Mouse (Mus musculus): ENCODE measurements around the gene Slc7a10. TPM values are rescaled to one million over a fixed set of nuclear protein-coding genes. Genes with fewer than 3 reads are reported as not detected.
"Not testable (repeated sequence)": the region's sequence is repeated elsewhere in the genome, so short reads cannot be mapped to it uniquely, and the experiment has no call there.

The Slc7a10 gene
- polyA plus RNA-seq, 1 experiment from 2014 or later, result 2.1 TPM

DNA sequence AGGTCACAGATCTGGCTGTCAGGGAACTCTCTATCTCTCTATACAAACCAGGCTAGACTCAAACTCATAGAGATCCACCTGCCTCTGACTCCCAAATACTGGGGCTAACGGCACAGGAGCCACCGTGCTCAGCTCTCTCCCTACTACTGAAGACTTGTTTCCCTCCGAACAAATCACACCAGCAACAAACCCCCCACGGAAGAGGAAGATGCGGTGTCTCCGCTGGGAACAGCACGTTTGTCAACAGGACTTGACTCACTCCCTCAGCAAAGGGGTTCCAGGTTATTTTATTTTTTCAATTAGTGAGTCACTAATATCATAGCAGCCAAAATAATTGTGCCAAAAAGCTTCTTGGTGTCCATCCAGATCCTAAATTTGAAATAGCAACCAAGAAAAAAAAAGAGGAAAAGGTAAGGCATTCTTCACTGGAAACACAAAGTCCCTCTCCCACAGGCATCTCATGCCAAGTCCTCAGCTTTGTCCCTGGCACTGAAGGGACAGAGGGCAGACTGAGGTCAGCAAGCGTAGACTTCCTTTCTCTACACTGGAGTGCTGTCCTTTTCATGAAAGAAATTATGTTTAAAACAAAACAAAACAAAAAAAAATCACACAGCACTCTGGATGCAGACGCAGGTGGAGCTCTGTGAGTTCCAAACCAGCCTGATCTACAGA lies 34.6 kb downstream of the Slc7a10 start:
- ATAC-seq, result no peak
- Histone ChIP-seq H3K4me3 (ENCODE audit: low read depth, low read length) (no peak overlapping the region), H3K9ac (ENCODE audit: low read length) (no peak overlapping the region), H3K4me2 (ENCODE audit: low read length) (no peak overlapping the region), H3K36me3 (ENCODE audit: control insufficient read depth, insufficient read depth, low read length) (no peaks in the 10 kb centered on the region), H3K27ac (ENCODE audit: low read depth, low read length) (no peak overlapping the region), H3K4me1 (ENCODE audit: control insufficient read depth, insufficient read depth, low read length) (peaks cover 2% of the 10 kb centered on the region; the same call in 1 of the 2 replicates), H3K9me3 (replicated peaks; ENCODE audit: control insufficient read depth, low read length) (no peaks in the 10 kb centered on the region), H3K27me3 (replicated peaks; ENCODE audit: control insufficient read depth, insufficient read depth, low read length) (no peaks in the 10 kb centered on the region)
- DNase-seq (ENCODE audit: low spot score), result no peak
- 82% methylated on average over 9 of the region's 9 CpGs for WGBS

DNA sequence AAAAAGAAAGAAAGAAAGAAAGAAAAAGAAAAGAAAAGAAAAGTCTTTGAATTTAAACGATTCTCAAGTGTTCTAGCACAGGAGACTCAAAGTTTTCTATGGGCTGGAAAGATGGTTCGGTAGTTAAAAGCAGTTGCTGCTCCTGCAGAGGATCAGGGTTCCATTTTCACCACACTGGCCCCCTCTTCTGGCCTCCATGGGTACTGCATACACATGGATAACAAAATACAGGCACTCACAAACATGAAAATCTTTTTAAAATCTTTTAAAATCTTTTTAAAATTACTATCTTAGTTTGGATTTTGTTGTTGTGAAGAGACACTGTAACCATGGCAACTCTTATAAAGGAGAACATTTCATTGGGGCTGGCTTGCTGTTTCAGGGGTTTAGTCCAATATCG lies 44.1 kb downstream of the Slc7a10 start:
- Histone ChIP-seq H3K4me2 (ENCODE audit: low read length) (no peak overlapping the region), H3K9me3 (replicated peaks; ENCODE audit: control insufficient read depth, low read length) (no peaks in the 10 kb centered on the region), H3K27ac (ENCODE audit: low read depth, low read length) (no peak overlapping the region), H3K36me3 (ENCODE audit: control insufficient read depth, insufficient read depth, low read length) (no peaks in the 10 kb centered on the region), H3K27me3 (replicated peaks; ENCODE audit: control insufficient read depth, insufficient read depth, low read length) (no peaks in the 10 kb centered on the region), H3K9ac (ENCODE audit: low read length) (no peak overlapping the region), H3K4me3 (ENCODE audit: low read depth, low read length) (no peak overlapping the region), H3K4me1 (ENCODE audit: control insufficient read depth, insufficient read depth, low read length) (no peaks in the 10 kb centered on the region)
- ATAC-seq (no peak), DNase-seq (ENCODE audit: low spot score) (no peak)
- 72% methylated on average over 3 of the region's 3 CpGs for WGBS

DNA sequence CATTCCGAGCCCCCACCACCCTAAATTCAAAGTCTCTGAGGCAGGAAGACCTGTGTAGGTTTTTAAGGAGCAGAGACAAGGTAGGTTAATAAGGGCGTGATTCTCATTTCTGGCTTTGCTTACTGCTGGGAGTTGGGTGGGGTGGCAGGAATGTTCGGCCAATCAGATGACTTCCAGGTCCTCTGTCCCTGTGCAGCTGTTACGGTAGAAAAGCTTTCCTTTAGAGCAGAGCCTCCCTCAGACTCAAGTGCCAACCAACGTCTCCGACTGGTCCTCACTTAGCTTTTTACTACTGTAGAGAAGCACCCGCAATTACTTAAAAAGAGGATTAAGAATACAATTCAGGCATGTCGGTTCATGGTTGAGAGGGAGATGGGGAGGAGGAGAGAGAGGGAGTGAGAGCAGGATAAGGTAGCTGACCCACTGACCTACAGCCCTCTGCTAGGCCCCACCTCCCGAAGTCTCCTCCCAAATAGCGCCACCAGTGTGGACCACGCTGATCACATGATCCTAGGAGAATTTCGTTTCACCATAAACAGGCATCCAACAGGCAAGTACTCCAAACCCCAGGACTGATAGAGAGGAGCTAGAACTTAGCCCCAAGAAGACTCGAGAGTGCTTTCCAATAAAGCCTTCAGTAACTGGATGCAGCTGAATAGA lies 46.7 kb downstream of the Slc7a10 start:
- Histone ChIP-seq H3K4me1 (ENCODE audit: control insufficient read depth, insufficient read depth, low read length) (0 out of 2 replicates have a peak, but pooled peaks cover 2% of the 10 kb centered on the region), H3K9me3 (replicated peaks; ENCODE audit: control insufficient read depth, low read length) (no peaks in the 10 kb centered on the region), H3K4me2 (ENCODE audit: low read length) (no peak overlapping the region), H3K27ac (ENCODE audit: low read depth, low read length) (no peak overlapping the region), H3K27me3 (replicated peaks; ENCODE audit: control insufficient read depth, insufficient read depth, low read length) (no peaks in the 10 kb centered on the region), H3K36me3 (ENCODE audit: control insufficient read depth, insufficient read depth, low read length) (no peaks in the 10 kb centered on the region), H3K4me3 (ENCODE audit: low read depth, low read length) (no peak overlapping the region), H3K9ac (ENCODE audit: low read length) (no peak overlapping the region)
- WGBS, result 27% methylated on average over 13 of the region's 13 CpGs
- ATAC-seq (no peak), DNase-seq (ENCODE audit: low spot score) (no peak)

DNA sequence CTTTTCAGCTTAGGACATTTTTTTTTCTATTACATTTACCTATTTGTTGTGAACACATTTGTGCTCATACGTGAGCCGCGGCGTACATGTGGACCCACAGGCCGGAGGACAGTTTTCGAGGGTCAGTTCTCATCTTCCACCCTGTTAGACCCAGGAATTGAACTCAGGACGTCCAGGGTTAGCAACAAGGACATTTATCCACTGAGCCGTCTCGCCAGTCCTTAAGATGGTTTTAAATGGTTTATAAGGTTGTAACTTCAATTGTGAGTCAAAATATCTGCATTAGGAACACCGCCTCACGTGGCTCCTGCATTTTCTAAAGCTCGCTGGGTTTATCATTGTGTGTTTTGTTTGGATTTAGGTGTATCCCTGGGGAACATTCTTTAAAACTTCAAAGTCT lies 47.7 kb downstream of the Slc7a10 start:
- DNase-seq (ENCODE audit: low spot score) (no peak), ATAC-seq (no peak)
- no peaks in the 10 kb centered on the region for H3K27me3 ChIP-seq (replicated peaks; ENCODE audit: control insufficient read depth, insufficient read depth, low read length)
- 0 out of 2 replicates have a peak, but pooled peaks cover 2% of the 10 kb centered on the region for H3K4me1 ChIP-seq (ENCODE audit: control insufficient read depth, insufficient read depth, low read length)
- no peaks in the 10 kb centered on the region for H3K36me3 ChIP-seq (ENCODE audit: control insufficient read depth, insufficient read depth, low read length)
- peak overlapping the region; percentile 93 for H3K27ac ChIP-seq (ENCODE audit: low read depth, low read length)
- H3K9me3 ChIP-seq (replicated peaks; ENCODE audit: control insufficient read depth, low read length), result no peaks in the 10 kb centered on the region
- H3K4me2 ChIP-seq (ENCODE audit: low read length), result peak overlapping the region; percentile 49
- peak overlapping the region; percentile 54 for H3K4me3 ChIP-seq (ENCODE audit: low read depth, low read length)
- 39% methylated on average over 12 of the region's 12 CpGs for WGBS
- peak overlapping the region; percentile 70 for H3K9ac ChIP-seq (ENCODE audit: low read length)

DNA sequence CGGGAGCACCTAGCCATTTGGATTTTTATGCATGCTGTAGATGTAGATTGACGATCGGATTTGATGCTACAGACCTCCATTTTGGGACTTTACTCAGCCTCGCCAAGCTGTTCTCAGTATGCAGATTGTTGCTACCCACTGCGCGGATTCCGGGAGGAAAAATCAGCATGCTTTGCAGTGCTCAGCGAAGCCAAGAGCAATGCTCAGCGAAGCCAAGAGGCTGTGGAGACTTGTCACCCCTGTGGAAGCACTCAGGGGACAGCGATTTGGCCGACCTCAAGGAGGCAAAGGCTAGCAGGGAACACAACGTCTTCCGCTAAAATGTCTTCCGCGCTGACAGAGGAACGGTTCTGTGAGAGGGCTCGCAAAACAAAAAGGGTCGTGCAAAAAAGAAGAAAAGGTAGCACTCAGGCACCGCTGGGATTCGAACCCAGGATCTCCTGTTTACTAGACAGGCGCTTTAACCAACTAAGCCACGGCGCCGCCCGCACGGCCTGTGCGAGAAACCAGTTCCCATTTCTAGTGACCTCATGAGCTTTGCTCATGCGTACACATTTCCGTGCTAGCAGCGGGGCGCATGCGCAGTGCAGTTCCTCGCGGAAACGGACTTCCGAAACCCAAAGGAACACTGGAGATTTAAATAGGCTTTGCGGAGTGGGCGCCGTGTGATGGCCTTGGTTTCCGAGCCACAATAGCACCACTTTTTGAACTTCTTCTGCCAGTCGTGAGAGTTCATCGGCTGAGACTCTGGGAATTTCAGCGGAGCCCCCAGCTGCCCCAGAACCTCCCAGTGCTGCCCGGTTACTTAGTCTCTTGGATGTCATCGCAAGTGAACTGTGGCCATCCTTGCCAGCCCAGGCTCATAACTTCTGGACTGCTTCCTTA lies 48.4 kb downstream of the Slc7a10 start:
- under 1% methylated on average over 45 of the region's 45 CpGs for WGBS
- DNase-seq (ENCODE audit: low spot score) (peak; percentile 99), ATAC-seq (peak; percentile 97)
- no peaks in the 10 kb centered on the region for H3K27me3 ChIP-seq (replicated peaks; ENCODE audit: control insufficient read depth, insufficient read depth, low read length)
- H3K27ac ChIP-seq (ENCODE audit: low read depth, low read length), result peak overlapping the region; percentile 93
- 0 out of 2 replicates have a peak, but pooled peaks cover 2% of the 10 kb centered on the region for H3K4me1 ChIP-seq (ENCODE audit: control insufficient read depth, insufficient read depth, low read length)
- peak overlapping the region; percentile 54 for H3K4me3 ChIP-seq (ENCODE audit: low read depth, low read length)
- H3K9ac ChIP-seq (ENCODE audit: low read length), result peak overlapping the region; percentile 70
- H3K4me2 ChIP-seq (ENCODE audit: low read length), result peak overlapping the region; percentile 58
- no peaks in the 10 kb centered on the region for H3K9me3 ChIP-seq (replicated peaks; ENCODE audit: control insufficient read depth, low read length)
- H3K36me3 ChIP-seq (ENCODE audit: control insufficient read depth, insufficient read depth, low read length), result no peaks in the 10 kb centered on the region

DNA sequence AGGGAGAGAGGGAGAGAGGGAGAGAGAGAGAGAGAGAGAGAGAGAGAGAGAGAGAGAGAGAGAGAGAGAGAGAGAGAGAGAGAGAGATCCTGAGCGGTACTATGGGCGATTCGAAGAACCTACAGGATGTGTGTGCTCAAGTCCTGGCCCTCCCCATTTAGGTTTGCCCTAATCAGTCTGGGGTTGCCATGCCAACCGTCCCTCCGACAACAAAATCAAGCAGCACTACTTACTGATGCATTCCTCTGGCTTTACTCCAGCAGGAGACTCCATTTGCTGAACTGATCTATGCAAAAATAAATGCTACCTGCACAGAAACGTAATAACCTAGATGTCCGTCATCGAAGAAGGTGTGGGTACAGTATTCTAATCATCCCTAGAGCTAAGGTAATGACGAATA lies 49.1 kb downstream of the Slc7a10 start:
- Histone ChIP-seq H3K27me3 (replicated peaks; ENCODE audit: control insufficient read depth, insufficient read depth, low read length) (no peaks in the 10 kb centered on the region), H3K36me3 (ENCODE audit: control insufficient read depth, insufficient read depth, low read length) (no peaks in the 10 kb centered on the region), H3K4me2 (ENCODE audit: low read length) (peak overlapping the region; percentile 58), H3K4me1 (ENCODE audit: control insufficient read depth, insufficient read depth, low read length) (0 out of 2 replicates have a peak, but pooled peaks cover 2% of the 10 kb centered on the region), H3K4me3 (ENCODE audit: low read depth, low read length) (peak overlapping the region; percentile 54), H3K9ac (ENCODE audit: low read length) (peak overlapping the region; percentile 49), H3K27ac (ENCODE audit: low read depth, low read length) (peak overlapping the region; percentile 86), H3K9me3 (replicated peaks; ENCODE audit: control insufficient read depth, low read length) (no peaks in the 10 kb centered on the region)
- 17% methylated on average over 9 of the region's 9 CpGs for WGBS
- ATAC-seq, result peak; percentile 81
- peak; percentile 90 for DNase-seq (ENCODE audit: low spot score)

DNA sequence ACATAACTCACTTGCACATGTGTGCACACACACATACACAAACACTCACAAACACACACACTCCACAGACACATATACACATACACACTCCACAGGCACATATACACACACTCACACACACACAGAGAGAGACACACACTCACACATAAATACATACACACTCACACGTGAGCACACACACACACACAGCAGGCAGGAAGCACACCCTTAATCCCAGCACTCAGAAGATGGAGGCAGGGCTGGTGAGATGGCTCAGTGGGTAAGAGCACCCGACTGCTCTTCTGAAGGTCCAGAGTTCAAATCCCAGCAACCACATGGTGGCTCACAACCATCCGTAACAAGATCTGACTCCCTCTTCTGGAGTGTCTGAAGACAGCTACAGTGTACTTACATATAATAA lies 51.8 kb downstream of the Slc7a10 start:
- H3K4me2 ChIP-seq (ENCODE audit: low read length); H3K9ac ChIP-seq (ENCODE audit: low read length); H3K27ac ChIP-seq (ENCODE audit: low read depth, low read length); H3K36me3 ChIP-seq (ENCODE audit: control insufficient read depth, insufficient read depth, low read length); DNase-seq (ENCODE audit: low spot score); H3K4me1 ChIP-seq (ENCODE audit: control insufficient read depth, insufficient read depth, low read length); H3K9me3 ChIP-seq (replicated peaks; ENCODE audit: control insufficient read depth, low read length); ATAC-seq; H3K4me3 ChIP-seq (ENCODE audit: low read depth, low read length); H3K27me3 ChIP-seq (replicated peaks; ENCODE audit: control insufficient read depth, insufficient read depth, low read length): not testable (repeated sequence)
- WGBS, result 61% methylated on average over 2 of the region's 3 CpGs

Measured in forebrain, embryonic 14.5 days (tissue).